Mouse (Mus musculus) MEL (cell line): ENCODE measurements around the gene Cep170b. TPM values are rescaled to one million over a fixed set of nuclear protein-coding genes. Genes with fewer than 3 reads are reported as not detected.

Experiments used
- DNase-seq: peaks from one replicate; pipeline ENCODE4 v3.0.0; 2011; ENCODE audit warnings: low read depth, low spot score
- H3K27ac ChIP-seq: 2 replicates; pipeline ENCODE4 v1.5.1; 2012; ENCODE audit warnings: low read depth, mild to moderate bottlenecking, control low read depth, low read length, moderate library complexity; ENCODE audit not compliant: control insufficient read depth
- H3K27me3 ChIP-seq, 2 experiments: fragments of 150-350 bp in 1 of 2; sonication (generic) in 1 of 2; 2 replicates each; pipeline ENCODE4 v1.6.1; 2012; ENCODE audit warnings: low read length in 2 of 2, mild to moderate bottlenecking in 2 of 2, improper control_type of control experiment in 1 of 2, moderate library complexity in 1 of 2; ENCODE audit not compliant: insufficient read depth in 2 of 2, control insufficient read depth in 1 of 2
- H3K36me3 ChIP-seq, 2 experiments: 2 replicates each; pipeline ENCODE4 v1.6.1; 2012 to 2014; ENCODE audit warnings: low read length in 2 of 2, improper control_type of control experiment in 1 of 2, inconsistent platforms in 1 of 2, mild to moderate bottlenecking in 1 of 2; ENCODE audit not compliant: insufficient read depth in 2 of 2, control insufficient read depth in 1 of 2
- H3K4me1 ChIP-seq, 2 experiments: fragments of 150-350 bp in 1 of 2; sonication (generic) in 1 of 2; 2 replicates each; pipeline ENCODE4 v1.6.1; 2012; ENCODE audit warnings: low read length in 2 of 2, improper control_type of control experiment in 1 of 2, mild to moderate bottlenecking in 1 of 2; ENCODE audit not compliant: insufficient read depth in 2 of 2, control insufficient read depth in 1 of 2
- H3K4me3 ChIP-seq, 2 experiments: fragments of 150-350 bp in 1 of 2; sonication (generic) in 1 of 2; 2 replicates each; pipeline ENCODE4 v1.5.1; 2012; ENCODE audit warnings: low read depth in 2 of 2, low read length in 2 of 2, mild to moderate bottlenecking in 2 of 2, moderate library complexity in 2 of 2, control low read depth in 1 of 2, improper control_type of control experiment in 1 of 2; ENCODE audit not compliant: control insufficient read depth in 1 of 2, insufficient read depth in 1 of 2
- H3K79me2 ChIP-seq: 2 replicates; pipeline ENCODE4 v1.6.1; 2012; ENCODE audit warnings: mild to moderate bottlenecking, low read length, moderate library complexity; ENCODE audit not compliant: control insufficient read depth, poor library complexity, insufficient read depth
- H3K9ac ChIP-seq: 2 replicates; pipeline ENCODE4 v1.6.1; 2012; ENCODE audit warnings: low read depth, mild to moderate bottlenecking, control low read depth, low read length, moderate library complexity; ENCODE audit not compliant: control insufficient read depth, poor library complexity, severe bottlenecking
- H3K9me3 ChIP-seq: fragments of 150-350 bp; sonication (generic); replicated peaks from 2 replicates; pipeline ENCODE4 v1.6.1; 2012; ENCODE audit warnings: mild to moderate bottlenecking, low read length, improper control_type of control experiment, moderate library complexity; ENCODE audit not compliant: insufficient read depth
- BHLHE40 ChIP-seq: IDR thresholded peaks from 2 replicates; pipeline ENCODE4 v1.6.1; 2012; ENCODE audit warnings: low read depth, mild to moderate bottlenecking, inconsistent platforms, low read length, improper control_type of control experiment, borderline replicate concordance
- CHD2 ChIP-seq: IDR thresholded peaks from 2 replicates; pipeline ENCODE4 v1.6.1; 2011; ENCODE audit warnings: low read length, improper control_type of control experiment
- CTCF ChIP-seq, 3 experiments: IDR thresholded peaks in 2 of 3; conservative IDR thresholded peaks in 1 of 3; 2 replicates each; pipeline ENCODE4 v1.5.1; 2011 to 2012; ENCODE audit warnings: low read length in 3 of 3, low read depth in 2 of 3, mild to moderate bottlenecking in 2 of 3, improper control_type of control experiment in 1 of 3, inconsistent platforms in 1 of 3, mixed read lengths in 1 of 3, moderate library complexity in 1 of 3; ENCODE audit not compliant: control insufficient read depth in 1 of 3, insufficient read depth in 1 of 3, poor library complexity in 1 of 3, severe bottlenecking in 1 of 3
- ELF1 ChIP-seq: IDR thresholded peaks from 2 replicates; pipeline ENCODE4 v1.6.1; 2014; ENCODE audit warnings: low read depth, mild to moderate bottlenecking, inconsistent platforms, low read length, improper control_type of control experiment, moderate library complexity
- ETS1 ChIP-seq: IDR thresholded peaks from 2 replicates; pipeline ENCODE4 v1.6.1; 2012; ENCODE audit warnings: low read depth, mild to moderate bottlenecking, inconsistent platforms, low read length, improper control_type of control experiment, moderate library complexity
- GATA1 ChIP-seq: IDR thresholded peaks from 2 replicates; pipeline ENCODE4 v1.6.1; 2011; ENCODE audit warnings: low read depth, low read length, improper control_type of control experiment
- HCFC1 ChIP-seq: IDR thresholded peaks from 2 replicates; pipeline ENCODE4 v1.6.1; 2012; ENCODE audit warnings: low read depth, mild to moderate bottlenecking, inconsistent platforms, low read length, improper control_type of control experiment, moderate library complexity
- JUND ChIP-seq: IDR thresholded peaks from 2 replicates; pipeline ENCODE4 v1.6.1; 2011; ENCODE audit warnings: low read depth, mild to moderate bottlenecking, improper control_type of control experiment, low read length
- MAFK ChIP-seq: IDR thresholded peaks from 2 replicates; pipeline ENCODE4 v1.6.1; 2011; ENCODE audit warnings: low read depth, mild to moderate bottlenecking, low read length, improper control_type of control experiment, borderline replicate concordance
- MAZ ChIP-seq: IDR thresholded peaks from 2 replicates; pipeline ENCODE4 v1.6.1; 2012; ENCODE audit warnings: low read depth, mild to moderate bottlenecking, inconsistent platforms, low read length, improper control_type of control experiment
- MXI1 ChIP-seq: IDR thresholded peaks from 2 replicates; pipeline ENCODE4 v1.6.1; 2011; ENCODE audit warnings: mild to moderate bottlenecking, low read depth, low read length, improper control_type of control experiment
- MYB ChIP-seq: IDR thresholded peaks from 2 replicates; pipeline ENCODE4 v1.6.1; 2011; ENCODE audit warnings: mild to moderate bottlenecking, low read depth, low read length, improper control_type of control experiment
- NELFE ChIP-seq: IDR thresholded peaks from 2 replicates; pipeline ENCODE4 v1.6.1; 2011; ENCODE audit warnings: low read depth, low read length, improper control_type of control experiment
- NRF1 ChIP-seq: IDR thresholded peaks from 2 replicates; pipeline ENCODE4 v1.6.1; 2014; ENCODE audit warnings: low read depth, mild to moderate bottlenecking, inconsistent platforms, low read length, improper control_type of control experiment, moderate library complexity; ENCODE audit not compliant: poor library complexity, insufficient read depth, severe bottlenecking
- POLR2A ChIP-seq, 2 experiments: IDR thresholded peaks; 2 replicates each; pipeline ENCODE4 v1.6.1; 2011 to 2012; ENCODE audit warnings: low read length in 2 of 2, mild to moderate bottlenecking in 2 of 2, control low read depth in 1 of 2, improper control_type of control experiment in 1 of 2, low read depth in 1 of 2, moderate library complexity in 1 of 2; ENCODE audit not compliant: control insufficient read depth in 1 of 2, insufficient read depth in 1 of 2, poor library complexity in 1 of 2
- POLR2AphosphoS5 ChIP-seq: IDR thresholded peaks from 2 replicates; pipeline ENCODE4 v1.6.1; 2012; ENCODE audit warnings: low read depth, borderline replicate concordance, mild to moderate bottlenecking, inconsistent platforms, low read length, moderate library complexity, mixed read lengths
- RCOR1 ChIP-seq: IDR thresholded peaks from 2 replicates; pipeline ENCODE4 v1.6.1; 2012; ENCODE audit warnings: low read depth, mild to moderate bottlenecking, inconsistent platforms, low read length, improper control_type of control experiment
- SIN3A ChIP-seq: IDR thresholded peaks from 2 replicates; pipeline ENCODE4 v1.6.1; 2012; ENCODE audit warnings: low read length, improper control_type of control experiment, inconsistent platforms
- SMC3 ChIP-seq: IDR thresholded peaks from 2 replicates; pipeline ENCODE4 v1.6.1; 2011; ENCODE audit warnings: low read depth, low read length, improper control_type of control experiment
- UBTF ChIP-seq: IDR thresholded peaks from 2 replicates; pipeline ENCODE4 v1.6.1; 2012; ENCODE audit warnings: low read depth, mild to moderate bottlenecking, inconsistent platforms, low read length, improper control_type of control experiment, moderate library complexity, borderline replicate concordance; ENCODE audit not compliant: insufficient read depth
- USF2 ChIP-seq, 2 experiments: IDR thresholded peaks; 2 replicates each; pipeline ENCODE4 v1.6.1; 2011 to 2012; ENCODE audit warnings: improper control_type of control experiment in 2 of 2, low read length in 2 of 2, borderline replicate concordance in 1 of 2, inconsistent platforms in 1 of 2, low read depth in 1 of 2, mild to moderate bottlenecking in 1 of 2; ENCODE audit not compliant: insufficient read depth in 1 of 2
- ZNF384 ChIP-seq: IDR thresholded peaks from 2 replicates; pipeline ENCODE4 v1.6.1; 2012; ENCODE audit warnings: low read depth, mild to moderate bottlenecking, inconsistent platforms, low read length, improper control_type of control experiment
- polyA plus RNA-seq, 2 experiments: library from polyadenylated mRNA; stranded (reverse) in 1 of 2; unstranded in 1 of 2; fragments of >175 nt in 1 of 2; fragments of >200 nt in 1 of 2; gene quantifications; 2 replicates each; pipeline versions ENCODE4 v1.2.1 to v1.2.4; 2012; ENCODE audit warnings: low replicate concordance in 2 of 2, low read depth in 1 of 2; ENCODE audit not compliant: insufficient read length in 2 of 2, insufficient read depth in 1 of 2, missing spikeins in 1 of 2
- total RNA-seq: library from RNA; depleted of rRNA; stranded (reverse); fragments of 300-350 nt; gene quantifications from 2 replicates; pipeline ENCODE4 v1.2.3, GENCODE M21; 2012

The Cep170b gene
- total and polyA plus RNA-seq, 3 experiments = 49.7 to 64.0 TPM; not detected in 1

DNA sequence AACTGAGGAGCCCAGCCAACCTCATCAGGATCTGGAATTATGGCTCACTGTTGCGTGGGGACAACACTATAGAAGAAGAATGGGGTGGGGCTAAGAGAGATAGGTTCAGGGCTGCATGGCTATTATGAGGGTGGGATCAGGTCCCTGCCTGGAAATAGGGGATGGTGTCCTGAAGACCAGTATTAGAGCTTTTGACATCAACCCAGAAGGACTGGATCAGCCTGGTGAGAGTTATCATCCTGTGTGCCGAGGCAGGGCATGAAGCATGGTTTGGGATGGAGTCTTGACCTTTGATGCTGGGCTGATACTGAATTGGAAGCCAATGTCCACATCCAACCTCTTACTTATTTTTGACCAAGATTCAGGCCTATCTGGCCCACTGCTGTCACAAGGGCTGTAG is 49.5 kb downstream of the Cep170b start:
- H3K36me3 ChIP-seq = no peaks in the 10 kb centered on the region
- H3K4me1 ChIP-seq = no peaks in the 10 kb centered on the region
- DNase-seq = no peak
- no peak overlapping the region for H3K27ac ChIP-seq
- H3K9me3 ChIP-seq = no peaks in the 10 kb centered on the region
- H3K27me3 ChIP-seq = no peaks in the 10 kb centered on the region
- TF ChIP-seq ELF1 = no peak
- no peak for TF ChIP-seq SIN3A
- no peak for TF ChIP-seq MXI1
- no peak for TF ChIP-seq UBTF
- no peak for TF ChIP-seq BHLHE40
- TF ChIP-seq POLR2A (IDR thresholded peaks at IDR 0.05; ENCODE audit: control insufficient read depth in 1 of 2, insufficient read depth in 1 of 2, low read depth in 1 of 2, low read length in 2 of 2, poor library complexity in 1 of 2) = no peak
- no peak for TF ChIP-seq GATA1
- no peak for TF ChIP-seq MAZ
- TF ChIP-seq ETS1 = no peak
- no peak for TF ChIP-seq JUND
- no peak for TF ChIP-seq ZNF384
- no peak for TF ChIP-seq HCFC1
- TF ChIP-seq CTCF (IDR thresholded peaks at IDR 0.05 in 2 of 3, conservative IDR thresholded peaks at IDR 0.05 in 1 of 3; ENCODE audit: control insufficient read depth in 1 of 3, insufficient read depth in 1 of 3, low read depth in 2 of 3, low read length in 3 of 3, poor library complexity in 1 of 3, severe bottlenecking in 1 of 3) = no peak
- TF ChIP-seq POLR2AphosphoS5 = no peak
- no peak for TF ChIP-seq NRF1
- TF ChIP-seq USF2 (IDR thresholded peaks at IDR 0.05; ENCODE audit: borderline replicate concordance in 1 of 2, insufficient read depth in 1 of 2, low read depth in 1 of 2, low read length in 2 of 2) = no peak
- no peak for TF ChIP-seq MYB
- TF ChIP-seq, all 39 proteins: peak for 0
- Histone ChIP-seq H3K79me2 (no peaks in the 10 kb centered on the region), H3K4me3 (no peak overlapping the region), H3K9ac (no peak overlapping the region)

DNA sequence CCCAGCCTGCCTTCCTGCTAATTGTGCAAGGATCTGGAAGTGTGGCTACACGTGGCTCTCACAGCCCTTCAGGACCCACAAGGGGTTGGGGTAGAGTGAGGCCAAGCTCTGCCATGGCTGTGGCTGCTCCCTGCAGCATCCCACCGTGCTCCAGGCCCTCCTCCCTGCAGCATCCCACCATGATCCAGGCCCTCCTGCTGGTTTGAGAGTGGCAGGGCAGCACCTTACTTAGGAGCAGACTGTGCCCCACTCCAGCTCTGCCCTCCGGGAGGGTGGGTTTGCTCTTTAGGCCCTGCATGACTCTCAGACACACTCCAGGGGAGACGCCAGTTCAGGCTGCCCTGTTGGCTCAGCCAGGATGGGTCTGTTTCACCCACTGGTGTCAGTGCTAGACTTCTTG is 50.1 kb downstream of the Cep170b start:
- H3K4me1 ChIP-seq = no peaks in the 10 kb centered on the region
- no peak overlapping the region for H3K27ac ChIP-seq
- H3K9ac ChIP-seq = no peak overlapping the region
- TF ChIP-seq ZNF384 (no peak), MAFK (no peak), MAZ (no peak), CHD2 (no peak), RCOR1 (no peak), NELFE (no peak), JUND (no peak), NRF1 (no peak), GATA1 (no peak), SIN3A (no peak), SMC3 (no peak)
- TF ChIP-seq, all 39 proteins: peak for 0
- Histone ChIP-seq H3K79me2 (no peaks in the 10 kb centered on the region), H3K36me3 (no peaks in the 10 kb centered on the region), H3K4me3 (no peak overlapping the region), H3K9me3 (peaks cover 1% of the 10 kb centered on the region; the same call in 1 of the 2 replicates), H3K27me3 (no peaks in the 10 kb centered on the region)
- DNase-seq = no peak
